Mouse (Mus musculus): ENCODE measurements at regions not wholly inside any gene's neighbourhood (a gene's known extent, or its start where the extent isn't known, plus 50 kb on each side); places are given as distances from the start of the nearest gene placed in this dataset.

GRCm38 (mm10) chr7:123059718-123060337 lies 63.9 kb upstream of the Tnrc6a start:
- Histone ChIP-seq H3K9me3 (ENCODE audit: control insufficient read depth, low read length) (no peaks in the 10 kb centered on the region), H3K36me3 (ENCODE audit: control insufficient read depth, insufficient read depth, low read length) (no peaks in the 10 kb centered on the region), H3K27ac (replicated peaks in 1 of 2; ENCODE audit: control insufficient read depth in 1 of 2, insufficient read depth in 1 of 2, low read depth in 2 of 2, low read length in 2 of 2) (no peak overlapping the region), H3K4me2 (ENCODE audit: low read length) (no peak overlapping the region), H3K4me3 (ENCODE audit: control insufficient read depth in 1 of 2, insufficient read depth in 1 of 2, low read depth in 1 of 2, low read length in 2 of 2) (no peak overlapping the region), H3K9ac (ENCODE audit: low read length) (no peak overlapping the region), H3K27me3 (ENCODE audit: control insufficient read depth, insufficient read depth, low read length) (no peaks in the 10 kb centered on the region), H3K4me1 (ENCODE audit: control insufficient read depth in 2 of 2, insufficient read depth in 2 of 2, low read length in 2 of 2) (no peaks in the 10 kb centered on the region; a peak in 1 of 4 replicates)
- WGBS, result 83% methylated on average over 9 of the region's 9 CpGs
- no peak for ATAC-seq (ENCODE audit: insufficient number of reproducible peaks, insufficient read depth, low FRiP score, low read depth)

DNA sequence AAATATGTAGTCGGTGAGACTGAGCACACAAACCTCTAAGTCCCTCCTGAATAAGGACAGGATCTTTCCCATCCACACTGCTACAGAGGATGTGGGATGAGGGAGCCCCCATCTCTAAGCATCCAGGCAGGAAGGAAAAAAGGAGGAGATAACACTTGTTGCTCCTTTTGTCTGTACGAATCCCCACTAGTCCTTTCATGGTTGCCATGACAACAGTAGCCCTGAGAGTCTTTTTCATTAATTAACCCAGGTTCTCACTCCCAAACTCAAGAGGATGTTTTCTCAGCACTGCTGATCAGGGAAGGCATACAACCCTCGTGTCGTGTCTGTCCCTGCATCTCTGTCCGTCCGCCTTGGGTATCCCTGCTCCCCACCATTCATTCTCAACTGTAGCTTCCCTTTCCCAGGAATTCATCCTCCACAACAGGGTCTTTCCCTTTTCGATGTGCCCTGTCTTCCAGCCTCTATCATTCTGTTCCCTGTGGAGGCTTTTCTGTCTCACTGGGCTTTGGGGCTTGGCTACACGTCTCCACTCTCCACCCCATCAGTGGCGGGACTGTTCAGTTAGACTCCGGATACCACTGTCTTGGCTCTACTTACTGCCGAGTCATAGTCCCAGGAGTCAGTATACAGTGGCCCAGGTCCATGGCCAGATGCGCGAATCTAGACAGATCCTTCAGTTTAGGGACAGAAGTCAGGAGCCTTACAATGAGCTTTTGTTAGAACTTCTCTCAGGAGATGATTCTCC lies 60.2 kb upstream of the Tnrc6a start:
- 56% methylated on average over 13 of the region's 13 CpGs for WGBS
- H3K4me3 ChIP-seq (ENCODE audit: control insufficient read depth in 1 of 2, insufficient read depth in 1 of 2, low read depth in 1 of 2, low read length in 2 of 2), result no peak overlapping the region
- H3K9ac ChIP-seq (ENCODE audit: low read length), result no peak overlapping the region
- H3K36me3 ChIP-seq (ENCODE audit: control insufficient read depth, insufficient read depth, low read length), result no peaks in the 10 kb centered on the region
- ATAC-seq (ENCODE audit: insufficient number of reproducible peaks, insufficient read depth, low FRiP score, low read depth), result no peak
- no peaks in the 10 kb centered on the region; a peak in 1 of 4 replicates for H3K4me1 ChIP-seq (ENCODE audit: control insufficient read depth in 2 of 2, insufficient read depth in 2 of 2, low read length in 2 of 2)
- no peaks in the 10 kb centered on the region for H3K9me3 ChIP-seq (ENCODE audit: control insufficient read depth, low read length)
- H3K4me2 ChIP-seq (ENCODE audit: low read length), result no peak overlapping the region
- no peak overlapping the region for H3K27ac ChIP-seq (replicated peaks in 1 of 2; ENCODE audit: control insufficient read depth in 1 of 2, insufficient read depth in 1 of 2, low read depth in 2 of 2, low read length in 2 of 2)
- no peaks in the 10 kb centered on the region for H3K27me3 ChIP-seq (ENCODE audit: control insufficient read depth, insufficient read depth, low read length)

DNA sequence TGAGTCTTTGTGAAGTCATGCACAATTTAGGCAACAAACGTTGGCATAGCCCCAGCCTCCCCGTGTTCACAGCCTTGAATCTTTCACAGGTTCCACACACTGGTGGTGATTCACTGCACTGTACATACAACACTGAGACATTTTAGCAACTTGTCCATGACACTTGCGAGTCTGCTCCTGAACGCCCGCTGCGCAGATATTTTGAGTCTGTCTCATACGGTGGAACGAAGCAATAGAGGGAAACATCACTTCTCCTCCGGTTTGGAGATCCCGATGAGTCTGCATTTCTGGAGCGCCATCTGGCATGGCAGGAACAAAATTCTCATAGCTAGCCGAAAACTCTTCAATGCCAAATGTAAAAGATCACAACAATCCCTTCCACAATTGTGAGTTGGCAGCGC lies 57.7 kb upstream of the Tnrc6a start:
- no peak overlapping the region for H3K27ac ChIP-seq (replicated peaks in 1 of 2; ENCODE audit: control insufficient read depth in 1 of 2, insufficient read depth in 1 of 2, low read depth in 2 of 2, low read length in 2 of 2)
- H3K4me2 ChIP-seq (ENCODE audit: low read length), result peak overlapping the region; percentile 1; the same call in 1 of the 2 replicates
- no peak for ATAC-seq (ENCODE audit: insufficient number of reproducible peaks, insufficient read depth, low FRiP score, low read depth)
- peaks cover 6 to 15% of the 10 kb centered on the region in 2 experiments for H3K4me1 ChIP-seq (ENCODE audit: control insufficient read depth in 2 of 2, insufficient read depth in 2 of 2, low read length in 2 of 2)
- H3K27me3 ChIP-seq (ENCODE audit: control insufficient read depth, insufficient read depth, low read length), result no peaks in the 10 kb centered on the region
- H3K9me3 ChIP-seq (ENCODE audit: control insufficient read depth, low read length), result no peaks in the 10 kb centered on the region
- H3K36me3 ChIP-seq (ENCODE audit: control insufficient read depth, insufficient read depth, low read length), result no peaks in the 10 kb centered on the region
- WGBS, result 79% methylated on average over 13 of the region's 13 CpGs
- H3K4me3 ChIP-seq (ENCODE audit: control insufficient read depth in 1 of 2, insufficient read depth in 1 of 2, low read depth in 1 of 2, low read length in 2 of 2), result no peak overlapping the region
- no peak overlapping the region for H3K9ac ChIP-seq (ENCODE audit: low read length)

DNA sequence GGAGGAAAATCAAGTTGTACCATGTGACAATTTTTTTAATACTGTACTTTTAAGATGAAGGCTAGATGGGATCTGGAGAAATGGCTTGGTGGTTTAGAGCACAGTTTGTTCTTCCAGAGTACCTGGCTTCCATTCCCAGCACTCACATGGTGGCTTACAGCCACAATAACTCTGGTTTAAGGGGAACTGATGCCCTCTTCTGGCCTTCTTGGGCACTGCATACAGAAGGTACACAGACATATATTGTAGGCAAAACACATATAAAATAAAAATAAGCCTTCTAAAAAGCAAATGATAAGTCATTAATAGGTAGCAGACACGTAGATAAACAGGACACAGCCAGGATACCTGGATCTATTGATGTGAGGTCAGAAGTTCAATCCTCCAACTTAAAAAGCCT lies 56.3 kb upstream of the Tnrc6a start:
- H3K4me3 ChIP-seq (ENCODE audit: control insufficient read depth in 1 of 2, insufficient read depth in 1 of 2, low read depth in 1 of 2, low read length in 2 of 2), result no peak overlapping the region
- ATAC-seq (ENCODE audit: insufficient number of reproducible peaks, insufficient read depth, low FRiP score, low read depth), result no peak
- no peak overlapping the region for H3K4me2 ChIP-seq (ENCODE audit: low read length)
- H3K4me1 ChIP-seq (ENCODE audit: control insufficient read depth in 2 of 2, insufficient read depth in 2 of 2, low read length in 2 of 2), result peaks cover 6 to 15% of the 10 kb centered on the region in 2 experiments
- no peak overlapping the region for H3K9ac ChIP-seq (ENCODE audit: low read length)
- 94% methylated on average over 1 of the region's 1 CpGs for WGBS
- H3K27ac ChIP-seq (replicated peaks in 1 of 2; ENCODE audit: control insufficient read depth in 1 of 2, insufficient read depth in 1 of 2, low read depth in 2 of 2, low read length in 2 of 2), result no peak overlapping the region
- no peaks in the 10 kb centered on the region for H3K9me3 ChIP-seq (ENCODE audit: control insufficient read depth, low read length)
- H3K36me3 ChIP-seq (ENCODE audit: control insufficient read depth, insufficient read depth, low read length), result no peaks in the 10 kb centered on the region
- no peaks in the 10 kb centered on the region for H3K27me3 ChIP-seq (ENCODE audit: control insufficient read depth, insufficient read depth, low read length)

DNA sequence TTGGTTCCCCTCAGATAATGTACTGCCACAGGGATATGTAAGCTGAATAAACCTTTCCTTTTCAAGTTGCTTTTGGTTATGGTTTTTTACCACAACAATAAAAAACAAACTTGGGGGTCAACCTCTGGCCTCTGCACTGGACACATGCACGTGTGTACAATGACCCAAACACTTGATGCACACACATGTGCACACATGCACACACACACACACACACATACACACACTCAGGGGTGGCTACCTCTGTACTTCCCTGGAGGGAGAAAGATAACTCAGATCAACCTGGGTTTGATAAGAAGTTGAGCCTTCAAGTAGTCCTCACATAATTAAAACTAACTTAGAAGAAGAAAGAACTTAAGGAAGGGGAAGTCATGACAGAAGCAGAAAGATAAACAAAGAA lies 55.4 kb upstream of the Tnrc6a start:
- Histone ChIP-seq H3K27ac (replicated peaks in 1 of 2; ENCODE audit: control insufficient read depth in 1 of 2, insufficient read depth in 1 of 2, low read depth in 2 of 2, low read length in 2 of 2) (no peak overlapping the region), H3K4me2 (ENCODE audit: low read length) (no peak overlapping the region), H3K9ac (ENCODE audit: low read length) (no peak overlapping the region), H3K27me3 (ENCODE audit: control insufficient read depth, insufficient read depth, low read length) (no peaks in the 10 kb centered on the region), H3K9me3 (ENCODE audit: control insufficient read depth, low read length) (no peaks in the 10 kb centered on the region), H3K4me1 (ENCODE audit: control insufficient read depth in 2 of 2, insufficient read depth in 2 of 2, low read length in 2 of 2) (peaks cover 6 to 15% of the 10 kb centered on the region in 2 experiments), H3K4me3 (ENCODE audit: control insufficient read depth in 1 of 2, insufficient read depth in 1 of 2, low read depth in 1 of 2, low read length in 2 of 2) (no peak overlapping the region), H3K36me3 (ENCODE audit: control insufficient read depth, insufficient read depth, low read length) (no peaks in the 10 kb centered on the region)
- no peak for ATAC-seq (ENCODE audit: insufficient number of reproducible peaks, insufficient read depth, low FRiP score, low read depth)
- 79% methylated on average over 1 of the region's 1 CpGs for WGBS

DNA sequence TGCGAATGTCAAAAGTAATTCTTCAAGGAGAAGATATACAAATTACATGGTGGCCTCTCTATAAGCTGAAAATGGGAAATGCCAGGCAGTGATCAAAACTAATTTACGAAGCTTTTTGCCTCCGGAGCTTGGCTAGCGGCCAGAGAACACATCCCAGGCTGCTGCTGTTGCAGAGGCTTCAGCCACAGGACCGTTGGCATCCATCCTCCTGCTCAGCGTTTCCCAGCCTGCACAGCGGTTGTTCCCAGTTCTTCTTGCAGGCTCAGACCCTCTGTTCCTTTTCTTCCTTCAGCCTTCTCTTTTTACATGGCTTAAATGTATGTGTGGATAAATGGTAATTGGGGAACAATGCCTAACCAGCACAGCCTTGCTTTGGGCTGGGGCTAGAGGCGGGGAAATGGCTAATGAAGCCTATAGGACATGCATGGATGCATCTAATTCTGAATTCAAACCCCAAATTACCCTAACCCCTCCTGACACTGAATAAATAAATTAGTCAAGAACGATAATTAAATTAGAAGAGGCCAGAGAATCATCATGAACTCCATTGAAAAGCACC lies 54.9 kb upstream of the Tnrc6a start:
- H3K9ac ChIP-seq (ENCODE audit: low read length), result 0 out of 2 replicates have a peak overlapping the region, but pooled peaks have one; percentile 13
- no peaks in the 10 kb centered on the region for H3K36me3 ChIP-seq (ENCODE audit: control insufficient read depth, insufficient read depth, low read length)
- H3K4me3 ChIP-seq (ENCODE audit: control insufficient read depth in 1 of 2, insufficient read depth in 1 of 2, low read depth in 1 of 2, low read length in 2 of 2), result no peak overlapping the region
- 41% methylated on average over 9 of the region's 9 CpGs for WGBS
- ATAC-seq (ENCODE audit: insufficient number of reproducible peaks, insufficient read depth, low FRiP score, low read depth), result no peak
- H3K27me3 ChIP-seq (ENCODE audit: control insufficient read depth, insufficient read depth, low read length), result no peaks in the 10 kb centered on the region
- no peaks in the 10 kb centered on the region for H3K9me3 ChIP-seq (ENCODE audit: control insufficient read depth, low read length)
- H3K27ac ChIP-seq (replicated peaks in 1 of 2; ENCODE audit: control insufficient read depth in 1 of 2, insufficient read depth in 1 of 2, low read depth in 2 of 2, low read length in 2 of 2), result peak overlapping the region; percentile 41 to 60; a peak in 3 of 4 replicates
- H3K4me2 ChIP-seq (ENCODE audit: low read length), result 0 out of 2 replicates have a peak overlapping the region, but pooled peaks have one; percentile 1
- H3K4me1 ChIP-seq (ENCODE audit: control insufficient read depth in 2 of 2, insufficient read depth in 2 of 2, low read length in 2 of 2), result peaks cover 6 to 15% of the 10 kb centered on the region in 2 experiments

GRCm38 (mm10) chr7:123069280-123069679 lies 54.4 kb upstream of the Tnrc6a start:
- H3K4me2 ChIP-seq (ENCODE audit: low read length), result 0 out of 2 replicates have a peak overlapping the region, but pooled peaks have one; percentile 1
- H3K27ac ChIP-seq (replicated peaks in 1 of 2; ENCODE audit: control insufficient read depth in 1 of 2, insufficient read depth in 1 of 2, low read depth in 2 of 2, low read length in 2 of 2), result peak overlapping the region; percentile 41 to 60; a peak in 3 of 4 replicates
- H3K4me1 ChIP-seq (ENCODE audit: control insufficient read depth in 2 of 2, insufficient read depth in 2 of 2, low read length in 2 of 2), result peaks cover 6 to 15% of the 10 kb centered on the region in 2 experiments
- H3K4me3 ChIP-seq (ENCODE audit: control insufficient read depth in 1 of 2, insufficient read depth in 1 of 2, low read depth in 1 of 2, low read length in 2 of 2), result no peak overlapping the region
- 21% methylated on average over 4 of the region's 4 CpGs for WGBS
- H3K36me3 ChIP-seq (ENCODE audit: control insufficient read depth, insufficient read depth, low read length), result no peaks in the 10 kb centered on the region
- no peaks in the 10 kb centered on the region for H3K9me3 ChIP-seq (ENCODE audit: control insufficient read depth, low read length)
- H3K9ac ChIP-seq (ENCODE audit: low read length), result 0 out of 2 replicates have a peak overlapping the region, but pooled peaks have one; percentile 13
- ATAC-seq (ENCODE audit: insufficient number of reproducible peaks, insufficient read depth, low FRiP score, low read depth), result no peak
- no peaks in the 10 kb centered on the region for H3K27me3 ChIP-seq (ENCODE audit: control insufficient read depth, insufficient read depth, low read length)
